Mouse (Mus musculus) frontal cortex, postnatal 36 days (tissue): ENCODE measurements at regions not wholly inside any gene's neighbourhood (a gene's known extent, or its start where the extent isn't known, plus 50 kb on each side); places are given as distances from the start of the nearest gene placed in this dataset.

Source experiments
- DNase-seq, 2 experiments: peaks; one replicate each; pipeline ENCODE4 v3.0.0; 2022; ENCODE audit warnings: low spot score in 2 of 2

GRCm38 (mm10) chr3:155246628-155247027 is 153.4 kb downstream of the Lrriq3 start:
- DNase-seq, result no peak

DNA sequence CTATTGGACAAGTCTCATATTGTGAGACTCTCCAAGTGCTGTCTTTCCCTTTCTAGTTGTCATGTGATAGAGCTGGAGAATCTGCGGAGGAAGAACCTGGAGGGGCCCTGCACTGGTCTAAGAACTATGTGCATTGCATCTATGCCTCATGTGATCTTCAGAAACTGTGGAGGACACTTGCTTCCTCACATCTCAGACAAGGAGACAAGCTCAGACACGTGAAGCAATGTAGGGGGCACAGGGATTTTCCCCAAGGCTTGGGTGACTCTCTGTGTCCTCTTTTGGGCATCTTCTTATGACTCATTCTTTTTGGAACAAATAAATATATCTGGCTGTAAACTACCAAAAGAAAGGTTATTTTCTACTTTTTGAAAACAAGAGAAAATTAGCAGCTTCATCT is 153.9 kb downstream of the Lrriq3 start:
- DNase-seq, result no peak

GRCm38 (mm10) chr3:155247929-155248328 is 154.7 kb downstream of the Lrriq3 start:
- no peak for DNase-seq

- DNase-seq, result no peak
These were observed 157.7 kb downstream of the Lrriq3 start for GRCm38 (mm10) chr3:155250904-155251303.

- DNase-seq, result no peak
These were observed 205.0 kb downstream of the Lrriq3 start for GRCm38 (mm10) chr3:155298206-155298605.

- DNase-seq, result no peak
These were observed 205.5 kb downstream of the Lrriq3 start for GRCm38 (mm10) chr3:155298724-155299123.

DNA sequence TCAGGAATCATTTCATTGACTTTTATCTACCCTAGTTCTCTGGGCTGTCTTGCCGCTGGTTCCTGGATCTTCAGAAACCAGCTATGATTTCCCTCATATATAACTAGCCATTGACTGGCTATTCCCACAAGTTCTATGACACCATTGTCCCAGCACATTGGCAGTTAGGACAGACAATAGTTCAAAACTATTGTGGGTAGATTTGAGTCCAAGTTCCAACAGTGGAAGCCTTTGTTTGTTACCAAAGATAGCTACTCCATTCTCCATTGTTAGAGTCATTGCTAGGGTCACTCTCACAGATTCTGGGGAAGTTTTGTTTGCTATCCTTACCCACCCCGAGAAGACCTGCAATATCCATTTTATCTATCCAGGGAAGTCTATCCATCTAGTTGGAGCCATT is 229.1 kb downstream of the Lrriq3 start:
- DNase-seq, result peak in 1 of 2 experiments; percentile 2

DNA sequence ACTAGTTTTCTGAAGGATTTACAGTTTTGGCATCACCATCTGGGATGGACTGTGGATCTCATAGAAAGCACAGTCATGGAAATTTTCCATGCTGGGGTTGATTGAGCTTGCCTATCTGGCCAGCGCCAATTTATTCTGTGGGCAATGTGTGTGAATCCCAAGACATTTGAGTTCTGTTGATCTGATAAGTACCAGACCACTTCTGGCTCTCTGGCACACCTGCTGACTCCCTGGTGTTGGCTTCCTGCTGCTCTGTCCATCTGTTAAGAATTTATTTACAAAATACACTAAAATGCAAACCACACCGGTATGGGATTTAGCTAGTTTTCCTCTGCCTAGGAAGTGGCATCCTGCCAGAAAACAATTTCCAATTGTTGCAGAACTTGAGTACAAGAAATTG is 236.5 kb downstream of the Lrriq3 start:
- DNase-seq, result no peak

DNA sequence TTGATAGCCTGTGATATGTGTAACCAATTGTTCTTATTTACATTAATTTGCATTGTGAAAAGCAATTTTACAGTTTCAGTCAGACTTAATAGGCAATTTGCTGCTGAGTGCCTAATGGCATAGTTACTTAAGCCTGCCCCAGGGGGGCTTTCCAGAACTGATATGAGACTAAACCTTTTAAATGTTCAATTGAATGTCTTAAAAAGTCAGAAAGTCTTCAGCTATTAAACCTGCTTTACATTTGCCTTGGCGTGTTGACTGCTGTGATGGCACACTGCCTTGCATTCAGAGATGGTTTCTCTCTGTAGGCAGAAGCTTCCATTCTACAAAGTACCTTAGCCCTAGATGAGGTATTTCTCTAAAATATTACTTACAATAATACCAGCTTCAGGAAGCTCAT is 256.0 kb downstream of the Lrriq3 start:
- DNase-seq, result no peak

DNA sequence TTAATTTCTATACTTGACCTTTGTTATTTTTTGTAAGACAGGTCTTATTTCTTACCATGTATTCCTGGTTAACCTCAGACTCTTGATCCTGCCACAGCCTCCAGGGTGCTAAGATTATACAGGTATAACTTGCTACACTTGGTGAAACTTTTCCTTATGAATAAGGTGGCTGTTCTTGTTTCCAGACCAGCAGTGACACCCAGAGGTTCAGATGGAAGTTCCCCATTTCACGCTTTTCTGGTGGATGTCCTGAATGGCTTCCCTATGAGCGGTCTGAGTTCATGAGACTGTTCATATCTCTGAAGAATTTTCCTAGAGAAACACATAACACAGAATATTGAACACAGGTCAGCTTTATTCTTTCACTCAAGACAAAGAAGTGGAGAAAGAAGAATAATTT is 258.4 kb downstream of the Lrriq3 start:
- peak in 1 of 2 experiments; percentile 3 for DNase-seq

GRCm38 (mm10) chr3:155352277-155352802 is 259.1 kb downstream of the Lrriq3 start:
- DNase-seq, result no peak

- DNase-seq, result peak; percentile 17 to 69
These were observed 267.2 kb downstream of the Lrriq3 start for GRCm38 (mm10) chr3:155360399-155360798.

GRCm38 (mm10) chr3:155370716-155371115 is 277.5 kb downstream of the Lrriq3 start:
- DNase-seq, result no peak

DNA sequence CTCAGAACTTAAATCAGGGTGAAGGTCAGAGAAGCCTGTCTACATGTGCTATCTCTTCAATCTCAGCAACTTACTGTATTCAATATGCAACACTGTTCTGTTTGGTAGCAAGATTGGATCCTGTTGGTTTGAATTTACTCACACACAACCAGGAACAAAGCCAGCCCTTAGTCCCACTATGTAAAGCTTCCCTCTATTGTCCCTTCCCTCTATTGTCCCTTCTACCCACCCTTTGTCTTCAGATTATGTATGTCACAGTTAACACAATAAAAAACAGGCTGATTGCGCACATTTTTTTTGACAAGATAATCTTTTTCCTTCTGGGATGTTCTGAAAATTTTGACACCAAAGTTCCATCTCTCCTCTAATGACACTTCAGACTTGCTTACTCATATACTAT is 280.4 kb downstream of the Lrriq3 start:
- DNase-seq, result no peak

DNA sequence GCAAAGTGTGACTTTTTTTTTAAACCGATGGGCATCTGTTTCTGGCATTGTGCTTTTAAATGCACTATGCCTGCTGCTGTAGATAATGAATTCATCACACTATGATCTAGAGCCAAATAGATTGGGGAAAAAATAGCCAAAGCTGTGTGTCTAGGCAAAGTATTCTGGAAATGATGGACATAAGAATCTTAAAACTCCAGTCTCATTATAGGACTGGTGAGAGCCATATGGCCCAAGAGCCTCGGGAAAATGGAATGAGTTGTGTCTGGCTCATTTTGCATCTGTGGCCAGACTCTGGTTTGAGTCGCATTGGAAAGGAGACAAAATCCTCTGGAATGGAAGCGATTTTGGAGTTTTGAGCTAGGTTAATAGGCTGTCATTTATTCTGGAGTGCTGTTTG is 288.7 kb downstream of the Lrriq3 start:
- DNase-seq, result peak; percentile 17 to 59

GRCm38 (mm10) chr3:155382817-155383216 is 289.6 kb downstream of the Lrriq3 start:
- DNase-seq, result peak in 1 of 2 experiments; percentile 23

GRCm38 (mm10) chr3:155390666-155391065 is 297.4 kb downstream of the Lrriq3 start:
- no peak for DNase-seq

GRCm38 (mm10) chr3:155396134-155396533 is 302.9 kb downstream of the Lrriq3 start:
- no peak for DNase-seq

DNA sequence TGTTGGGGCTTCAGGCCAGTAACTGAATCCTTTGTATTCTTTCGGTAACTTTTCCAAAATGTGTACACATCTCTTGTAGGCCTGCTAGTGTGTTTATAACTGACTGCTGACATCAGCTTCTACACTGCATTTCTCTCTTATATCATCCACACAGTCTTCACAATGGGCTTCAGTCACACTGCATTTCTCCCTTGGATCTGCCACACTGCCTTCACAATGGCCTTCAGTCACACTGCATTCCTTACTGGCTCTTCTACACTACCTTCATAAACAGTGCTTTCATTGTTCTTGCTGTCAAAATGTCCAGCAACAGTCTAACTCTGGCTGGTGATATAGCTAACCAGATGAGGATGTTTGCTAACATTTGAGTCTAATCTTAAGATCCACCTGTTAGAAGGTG is 308.5 kb downstream of the Lrriq3 start:
- no peak for DNase-seq

DNA sequence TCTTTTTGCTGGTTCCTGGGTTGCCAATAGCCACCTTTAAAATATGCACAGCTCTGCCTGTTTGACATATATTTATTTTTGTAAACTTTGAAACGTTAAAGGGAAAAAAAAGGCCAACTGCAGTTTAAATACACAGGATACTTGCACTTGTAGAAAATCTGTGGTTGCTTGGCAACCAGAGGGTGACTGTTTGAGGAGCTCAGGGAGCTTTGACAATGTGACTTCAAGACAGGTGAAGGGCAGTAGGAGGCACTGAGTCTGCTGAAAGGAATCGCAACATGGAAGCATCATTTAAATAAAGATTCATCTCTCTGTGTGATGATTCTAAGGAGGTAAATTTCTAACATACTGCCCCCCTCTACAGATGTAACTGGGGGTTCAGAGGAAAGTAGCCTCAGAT is 315.7 kb downstream of the Lrriq3 start:
- no peak for DNase-seq

- DNase-seq, result no peak
These were observed 316.1 kb downstream of the Lrriq3 start for GRCm38 (mm10) chr3:155409371-155409770.

DNA sequence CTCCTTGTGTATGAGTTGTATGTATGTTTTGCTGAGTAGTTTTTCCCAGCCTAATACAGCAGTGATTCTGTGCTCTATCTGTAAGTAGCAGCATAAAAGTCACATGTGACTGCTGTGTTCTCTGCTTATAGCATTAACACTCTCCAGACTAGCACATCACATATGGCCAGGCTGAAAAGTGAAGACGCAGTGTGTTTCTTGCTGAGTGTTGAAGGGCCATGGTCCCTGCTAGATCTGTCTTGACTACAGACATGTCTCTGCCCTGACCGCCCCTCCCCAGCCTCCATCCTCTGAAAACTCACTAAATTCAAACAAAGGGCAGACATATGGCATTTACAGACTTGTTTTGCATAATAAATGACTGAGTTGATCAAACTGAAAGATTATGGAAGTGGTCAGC is 316.6 kb downstream of the Lrriq3 start:
- DNase-seq, result no peak

- DNase-seq, result no peak
These were observed 366.7 kb downstream of the Lrriq3 start for GRCm38 (mm10) chr3:155459701-155460481.

- DNase-seq, result no peak
These were observed 368.9 kb downstream of the Lrriq3 start for GRCm38 (mm10) chr3:155462095-155462494.
